Mouse (Mus musculus) lung, postnatal 10 days (tissue): ENCODE measurements at regions not wholly inside any gene's neighbourhood (a gene's known extent, or its start where the extent isn't known, plus 50 kb on each side); places are given as distances from the start of the nearest gene placed in this dataset.

Experiments
- DNase-seq: peaks from one replicate; pipeline ENCODE4 v3.0.0; 2021

DNA sequence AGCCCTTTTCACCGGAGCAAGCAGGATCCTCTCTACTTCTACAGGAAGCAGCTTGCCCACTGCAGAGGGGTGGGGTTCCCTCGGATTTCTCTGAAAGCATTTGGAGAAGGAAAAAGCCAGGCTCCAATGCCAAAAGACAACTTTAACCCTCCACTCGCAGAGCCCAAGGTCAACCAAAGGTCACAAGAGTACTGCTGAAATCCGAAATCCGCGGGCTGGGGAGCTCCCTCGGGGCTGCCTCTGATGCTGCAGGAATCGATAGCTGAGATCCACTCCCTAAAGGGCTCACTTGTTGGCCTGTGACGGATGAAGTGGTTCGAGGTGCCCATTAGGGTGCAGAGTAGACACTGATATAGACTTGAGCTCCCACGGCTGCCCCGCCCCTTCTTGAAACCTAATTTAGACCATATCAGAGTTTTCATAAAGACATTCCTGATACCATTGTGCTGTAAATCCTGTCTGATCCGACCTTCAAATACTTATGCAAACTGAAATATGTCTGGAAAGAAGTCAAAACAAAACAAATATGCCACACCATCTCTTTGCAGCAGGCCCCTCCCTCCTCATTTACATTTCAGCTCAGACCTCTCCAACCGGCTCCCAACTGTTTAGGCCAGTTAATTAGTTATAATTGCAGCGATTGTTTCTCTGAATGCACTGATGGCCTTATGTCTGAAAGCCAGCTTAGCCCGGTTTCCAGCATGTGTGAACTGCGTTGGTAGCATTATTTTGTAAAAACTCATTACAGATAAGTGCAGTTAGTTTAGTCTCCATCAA lies 170.8 kb upstream of the Map3k1 start:
- DNase-seq, result peak; percentile 40

DNA sequence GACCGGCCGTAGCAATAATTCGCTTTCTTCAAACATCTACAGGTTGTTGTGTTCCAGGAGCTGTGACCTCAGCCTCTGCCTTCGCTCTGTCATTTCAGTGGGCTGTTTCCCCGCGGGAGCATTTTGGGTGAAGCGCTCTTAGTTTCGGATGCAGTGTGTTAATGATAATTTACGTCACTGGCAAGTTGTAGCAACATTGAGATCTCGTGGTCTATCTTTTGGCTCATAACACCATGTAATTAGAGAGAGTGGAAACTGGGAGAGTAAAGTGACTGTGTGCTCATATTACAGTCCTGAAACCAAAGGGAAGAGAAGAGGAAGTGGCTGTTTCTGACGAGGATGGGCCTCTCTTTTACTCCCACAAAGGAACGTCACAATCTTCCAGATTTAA lies 171.4 kb upstream of the Map3k1 start:
- no peak for DNase-seq

DNA sequence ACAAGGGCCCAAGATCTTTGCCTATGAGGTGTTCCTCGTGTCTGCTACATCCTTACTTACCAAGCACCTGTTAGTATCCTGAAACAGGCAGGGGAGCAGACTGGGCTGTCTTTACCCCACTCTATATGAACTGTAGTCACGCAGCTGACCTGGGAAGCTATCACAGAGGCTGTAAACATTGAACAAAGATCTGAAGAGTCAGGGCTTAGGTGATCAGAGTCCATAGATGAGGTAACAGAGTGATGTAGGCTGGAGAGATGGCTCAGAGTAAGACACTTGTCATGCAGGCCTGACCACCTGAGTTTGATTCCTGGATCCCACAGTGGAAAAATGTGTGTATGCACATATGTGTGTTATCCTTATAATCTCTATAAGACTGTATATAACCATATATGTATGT lies 172.3 kb upstream of the Map3k1 start:
- DNase-seq, result no peak

DNA sequence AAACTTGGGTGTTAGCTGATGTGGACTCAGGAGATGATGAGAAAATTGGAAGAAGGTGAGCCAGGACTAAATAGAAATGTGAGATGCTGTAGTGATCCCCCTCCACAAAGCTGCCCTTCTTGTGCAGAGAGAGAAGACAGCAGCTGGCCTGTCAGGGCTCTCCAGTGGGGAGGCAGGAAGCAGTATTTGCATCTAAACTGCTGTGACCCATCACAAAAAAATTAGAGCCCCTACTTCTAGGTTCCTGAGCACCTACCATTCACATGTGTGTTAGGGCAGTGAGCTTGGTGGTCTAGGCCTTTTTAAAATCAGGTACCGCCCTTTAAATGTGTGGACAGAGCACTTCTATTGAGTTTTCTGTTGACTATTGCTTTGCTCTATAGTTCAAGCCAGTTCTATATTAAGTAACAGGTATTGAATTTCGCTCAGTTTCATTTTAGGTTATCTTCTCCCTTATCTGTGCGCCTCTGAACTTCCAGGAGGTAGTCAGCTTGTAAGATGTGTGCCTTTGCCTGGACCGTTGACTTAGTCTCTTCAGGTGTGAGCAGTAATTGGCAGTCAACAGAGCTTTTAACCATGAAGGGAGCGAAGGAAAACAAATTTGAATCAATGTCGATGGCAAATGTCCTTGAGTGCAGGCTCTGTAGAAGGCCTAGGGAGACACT lies 174.1 kb upstream of the Map3k1 start:
- no peak for DNase-seq

DNA sequence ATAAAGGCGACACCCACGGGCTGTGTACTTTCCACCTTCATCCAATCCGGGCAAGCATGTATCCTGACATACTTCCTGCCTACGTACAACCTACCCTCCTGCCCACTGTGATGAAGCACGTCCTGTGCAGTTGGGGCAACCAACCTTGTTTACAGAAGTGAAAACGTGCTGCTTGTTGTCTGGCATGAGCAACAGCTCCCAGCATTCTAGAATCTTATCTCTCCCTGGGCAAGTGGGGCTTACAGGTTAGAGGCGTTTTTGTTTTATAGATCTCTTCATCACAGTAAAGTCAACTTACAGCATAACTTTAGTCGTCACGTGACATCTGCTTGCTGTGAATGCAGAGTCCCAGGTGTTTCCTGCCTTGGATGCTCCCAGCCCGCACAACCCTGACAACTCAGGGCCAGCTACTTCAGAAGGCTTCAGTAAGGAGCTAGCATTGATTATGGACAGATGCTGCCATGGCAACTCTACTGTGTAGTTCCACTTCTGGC lies 175.3 kb upstream of the Map3k1 start:
- no peak for DNase-seq

DNA sequence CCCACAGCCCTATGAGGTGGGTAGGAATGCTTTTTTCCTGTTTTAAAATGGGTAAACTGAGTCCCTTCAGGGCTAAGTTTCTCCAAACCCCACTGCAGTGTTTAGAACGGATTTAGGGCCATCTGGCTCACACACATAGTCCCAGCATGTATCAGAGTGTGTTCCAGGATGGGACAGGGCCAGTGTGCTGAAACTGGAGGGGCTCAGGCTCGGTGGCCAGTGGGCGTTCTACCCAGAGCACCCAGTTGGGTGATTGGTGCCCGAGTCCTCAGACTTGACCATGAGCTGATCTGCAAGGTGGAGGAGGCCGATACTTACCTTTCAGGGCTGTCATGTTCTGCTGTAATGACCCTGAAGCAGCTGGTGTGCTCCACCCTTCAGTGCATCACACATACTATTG lies 176.6 kb upstream of the Map3k1 start:
- DNase-seq, result no peak

DNA sequence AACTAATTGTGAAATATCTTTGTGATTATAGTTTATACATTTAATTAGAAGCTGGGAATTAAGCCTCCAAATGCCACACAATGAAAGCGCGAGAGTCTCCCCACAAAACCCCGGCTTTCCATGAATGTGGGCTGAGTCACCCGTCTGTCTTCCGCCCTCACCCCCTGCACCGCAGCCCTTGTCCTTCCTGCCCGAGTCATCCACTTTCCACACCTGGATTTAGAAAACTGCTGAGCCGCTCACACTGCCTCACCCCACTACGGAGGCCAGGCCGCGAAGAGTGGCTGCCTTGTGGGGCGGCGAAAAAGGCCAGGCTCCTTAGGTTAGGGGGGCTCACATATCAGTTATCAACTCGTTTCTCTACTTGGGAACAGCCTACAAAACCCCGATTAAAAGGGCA lies 177.9 kb upstream of the Map3k1 start:
- no peak for DNase-seq

DNA sequence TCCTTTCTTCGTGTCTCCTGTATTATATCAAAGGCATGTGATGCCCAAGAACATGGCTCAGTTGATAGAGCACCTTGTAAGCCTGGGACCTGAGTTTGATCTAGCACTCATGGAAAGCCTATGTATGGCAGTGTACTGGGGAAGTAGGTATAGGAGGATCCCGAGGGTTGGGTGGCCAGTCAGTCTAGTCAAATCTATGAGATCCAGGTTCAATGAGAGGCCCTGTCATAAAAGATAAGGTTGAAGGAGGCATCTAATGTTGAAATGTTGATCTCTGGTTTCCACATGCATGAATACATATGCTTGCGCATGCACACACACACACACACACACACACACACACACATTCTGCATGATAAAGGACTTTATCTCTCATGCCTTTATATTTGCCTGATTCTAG lies 178.6 kb upstream of the Map3k1 start:
- no peak for DNase-seq

DNA sequence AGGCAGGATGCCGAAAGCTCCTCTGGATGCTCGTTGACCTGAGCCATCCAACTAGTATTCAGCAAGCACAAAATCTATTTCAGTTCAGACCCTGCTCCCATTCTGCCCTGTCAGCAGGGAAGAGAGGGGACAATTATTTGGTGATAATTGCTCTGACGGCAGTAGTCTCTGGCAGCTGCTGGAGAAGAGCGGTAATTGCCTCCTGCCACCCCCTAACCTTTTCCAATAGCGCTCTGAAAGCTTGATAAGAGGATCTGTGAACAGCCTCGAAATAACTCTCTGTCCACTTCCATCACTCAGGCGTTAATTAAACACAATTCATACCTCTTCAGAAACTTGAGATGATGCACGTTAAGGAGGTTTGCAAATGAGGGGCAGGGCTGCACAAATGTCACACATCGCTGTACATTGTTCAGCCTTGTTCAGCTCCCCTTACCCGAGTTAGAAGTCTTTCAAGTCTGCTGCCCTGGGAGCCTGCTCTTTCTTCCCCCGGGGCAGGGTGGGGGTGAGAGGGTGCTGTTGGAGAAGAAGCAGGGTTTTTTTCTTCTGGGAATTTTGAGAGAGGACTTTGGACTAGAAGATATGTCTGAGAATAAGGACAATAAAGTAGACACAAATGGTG lies 182.2 kb upstream of the Map3k1 start:
- DNase-seq, result no peak

DNA sequence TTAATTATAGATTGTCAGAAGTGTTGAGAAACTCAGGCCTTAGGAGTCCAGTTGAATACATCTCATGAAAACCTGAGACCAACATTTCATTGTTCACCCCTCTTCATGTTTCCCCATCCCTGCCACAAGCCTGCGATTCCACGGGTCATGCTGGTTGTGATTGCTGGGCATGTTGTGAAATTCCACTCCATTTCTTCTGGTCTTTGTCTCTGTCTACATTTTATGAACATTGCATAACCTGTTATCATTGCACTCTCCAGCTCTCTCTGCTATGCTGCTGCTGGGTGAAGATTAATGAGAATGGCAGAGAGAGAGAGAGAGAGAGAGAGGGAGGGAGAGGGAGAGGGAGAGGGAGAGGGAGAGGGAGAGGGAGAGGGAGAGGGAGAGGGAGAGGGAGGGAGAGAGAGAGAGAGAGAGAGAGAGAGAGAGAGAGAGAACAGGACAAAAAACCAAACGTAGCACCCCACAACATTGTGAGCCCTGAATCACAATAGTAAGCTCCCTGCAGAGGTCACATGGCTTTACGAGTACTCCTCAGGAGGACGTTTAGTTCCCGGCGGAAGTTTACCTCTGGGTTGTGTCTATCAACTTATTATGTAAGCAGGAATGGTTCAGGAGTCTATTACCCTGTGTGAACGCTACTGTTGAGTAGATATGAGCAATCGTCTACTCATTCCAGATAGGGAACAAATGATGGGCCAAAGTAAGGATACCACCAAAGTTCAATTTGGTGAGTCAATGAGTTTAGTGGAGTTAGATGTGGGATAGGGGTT lies 183.5 kb upstream of the Map3k1 start:
- no peak for DNase-seq

DNA sequence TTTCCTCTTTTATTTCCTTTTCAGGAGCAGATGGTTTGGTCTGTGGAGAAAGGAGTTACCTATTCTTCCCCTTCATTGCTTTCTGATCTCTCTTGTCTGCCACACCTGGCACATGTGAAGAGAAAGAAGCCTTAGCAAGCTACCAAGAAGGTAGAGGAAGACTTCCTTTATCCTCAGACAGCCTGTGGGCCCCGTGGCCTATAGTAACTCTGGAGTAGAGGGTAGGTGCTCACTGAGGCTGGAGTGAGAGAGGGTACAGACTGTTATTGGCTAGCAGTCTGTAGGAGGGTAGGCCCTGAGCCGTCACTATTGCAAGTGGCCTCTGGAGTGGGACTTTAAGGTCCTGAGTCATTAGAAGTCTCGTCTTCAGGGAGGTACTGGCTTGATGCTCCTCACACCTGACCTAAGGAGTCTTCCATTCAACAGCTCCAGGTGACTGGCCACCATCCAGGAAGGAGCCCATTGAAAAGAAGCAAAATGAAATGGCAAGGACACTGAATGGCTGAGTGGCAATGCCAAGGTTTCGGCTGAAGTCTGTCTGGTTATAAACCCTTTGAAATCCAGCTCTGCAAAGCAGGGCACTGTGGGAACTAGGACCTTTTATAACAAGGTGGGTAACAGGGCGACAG lies 186.2 kb upstream of the Map3k1 start:
- DNase-seq, result no peak

DNA sequence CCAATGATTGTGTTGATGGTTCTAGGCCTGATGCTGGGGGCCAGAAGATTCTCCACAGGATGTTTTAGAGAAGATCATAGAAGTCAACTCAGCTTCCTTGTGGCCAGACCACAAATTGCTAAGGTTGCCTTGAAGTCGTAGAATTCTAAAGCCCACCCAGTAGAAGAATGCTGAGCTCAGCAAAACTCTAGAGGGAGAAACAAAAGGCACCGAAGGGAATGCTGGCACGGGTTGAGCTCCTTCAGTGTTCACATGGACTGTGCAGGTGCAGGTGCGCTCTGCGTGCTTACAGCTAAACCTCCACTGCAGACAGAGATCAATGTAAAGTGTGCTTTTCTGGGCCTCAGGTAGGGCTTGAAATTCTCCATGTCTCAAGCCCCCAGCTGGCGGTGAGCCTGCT lies 186.9 kb upstream of the Map3k1 start:
- no peak for DNase-seq

DNA sequence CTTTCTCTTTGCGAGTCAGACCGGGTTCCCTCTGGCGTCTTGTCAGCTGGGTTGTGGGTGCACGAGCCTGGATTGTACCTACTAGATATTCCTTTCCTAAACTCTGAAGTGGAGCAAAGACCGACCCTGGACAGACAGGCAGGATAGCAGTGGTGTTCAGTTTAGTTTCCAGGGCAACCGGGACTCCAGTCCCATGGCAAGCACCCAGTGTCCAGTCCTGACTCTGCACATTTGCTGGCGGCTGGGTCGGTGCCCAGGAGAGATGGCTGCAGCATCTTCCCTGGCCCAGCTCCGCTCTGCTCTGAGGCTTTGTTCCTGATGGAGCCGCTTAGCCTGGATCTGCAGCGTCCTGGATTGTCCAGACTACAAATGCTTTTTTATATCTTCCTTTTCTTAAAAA lies 188.1 kb upstream of the Map3k1 start:
- DNase-seq, result peak; percentile 79

DNA sequence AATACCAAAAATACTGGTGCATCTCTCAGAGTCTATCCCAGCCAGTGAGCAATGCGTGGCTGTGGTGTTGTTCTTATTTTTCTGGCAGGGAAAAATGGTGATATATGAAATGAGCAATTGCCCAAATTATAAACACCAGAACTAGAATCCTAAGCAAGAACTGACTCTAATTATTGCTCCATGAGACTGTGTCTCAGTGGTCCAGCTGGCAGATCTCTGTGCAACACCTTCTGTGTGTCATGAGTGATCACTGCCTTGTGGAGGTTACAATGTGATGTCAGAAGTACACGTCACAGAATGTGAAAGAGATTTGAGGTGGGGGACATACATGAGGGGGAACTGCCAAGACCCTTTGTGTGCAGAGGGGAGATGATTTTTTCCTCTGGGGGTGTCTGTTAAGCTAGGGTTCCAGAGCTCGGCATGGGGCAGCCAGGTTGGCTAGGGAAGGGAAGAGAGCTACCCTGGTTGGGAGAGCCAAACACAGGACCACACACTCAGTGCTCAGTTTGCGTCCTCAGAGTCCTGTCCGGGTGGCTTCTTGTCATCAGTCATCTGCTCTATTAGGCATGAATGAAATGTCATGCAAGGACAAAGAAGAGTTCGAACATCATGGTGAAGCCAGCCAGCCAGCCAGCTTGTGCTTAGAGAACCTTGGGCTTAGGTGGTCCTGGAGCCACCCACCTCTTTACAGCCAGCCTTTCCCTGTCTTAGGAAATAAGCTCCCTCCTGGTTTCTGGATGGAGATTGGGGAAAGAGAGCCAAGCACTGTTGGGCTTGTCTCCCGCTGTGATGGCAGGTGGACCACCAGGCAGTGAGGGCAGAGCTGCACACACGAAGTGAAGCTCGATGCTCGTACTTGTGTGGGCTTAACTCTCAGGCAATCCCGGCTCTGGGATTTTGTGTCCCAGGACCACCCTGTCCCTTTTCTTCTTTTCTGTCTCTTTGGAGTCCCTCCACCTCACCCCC lies 189.5 kb upstream of the Map3k1 start:
- no peak for DNase-seq

DNA sequence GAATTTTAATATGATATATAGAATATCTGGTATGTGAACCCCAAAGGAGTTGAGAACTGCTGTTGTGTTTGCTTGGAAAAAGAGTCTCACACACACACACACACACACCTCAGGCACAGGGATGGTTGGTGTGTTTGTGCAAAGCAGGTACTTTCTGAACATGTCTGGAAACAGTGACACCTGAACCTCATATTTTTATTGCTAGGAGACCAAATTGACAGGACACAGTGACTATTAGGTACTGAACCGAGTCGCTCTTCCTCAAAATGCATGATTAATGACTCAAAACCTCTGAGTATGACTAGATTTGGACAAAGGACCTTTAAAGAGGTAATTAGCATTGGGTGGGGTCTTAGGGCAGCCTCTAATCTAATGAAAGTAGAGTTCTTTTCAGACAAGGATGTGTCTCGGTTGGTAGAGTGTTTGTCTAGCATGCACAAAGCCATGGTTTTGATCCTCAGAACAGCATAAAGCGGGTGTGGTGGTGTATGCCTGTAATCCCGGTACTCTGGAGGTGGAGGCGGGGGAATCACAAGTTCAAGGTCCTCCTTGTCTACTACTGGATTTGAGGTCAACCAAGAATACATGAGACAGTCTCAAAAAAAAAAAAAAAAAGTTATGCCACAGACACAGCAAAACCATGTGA lies 191.0 kb upstream of the Map3k1 start:
- DNase-seq, result no peak

DNA sequence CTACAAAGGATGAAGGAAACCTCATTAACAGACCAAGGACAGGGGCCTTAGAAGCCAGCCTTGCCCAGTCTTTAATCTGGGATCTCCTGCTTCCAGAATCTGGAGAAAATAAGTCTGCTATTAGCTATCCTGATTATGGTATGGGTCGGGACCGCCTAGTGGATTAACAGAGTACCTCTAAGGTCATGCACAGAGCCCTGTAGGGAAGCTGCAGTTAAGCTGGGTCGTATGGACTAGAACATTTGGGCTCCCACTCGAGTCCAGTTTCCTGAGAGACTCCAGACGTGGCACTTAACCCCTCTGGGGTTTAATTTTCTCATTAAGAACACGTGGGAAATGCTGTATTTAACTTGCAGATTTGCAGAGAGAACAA lies 191.5 kb upstream of the Map3k1 start:
- no peak for DNase-seq

DNA sequence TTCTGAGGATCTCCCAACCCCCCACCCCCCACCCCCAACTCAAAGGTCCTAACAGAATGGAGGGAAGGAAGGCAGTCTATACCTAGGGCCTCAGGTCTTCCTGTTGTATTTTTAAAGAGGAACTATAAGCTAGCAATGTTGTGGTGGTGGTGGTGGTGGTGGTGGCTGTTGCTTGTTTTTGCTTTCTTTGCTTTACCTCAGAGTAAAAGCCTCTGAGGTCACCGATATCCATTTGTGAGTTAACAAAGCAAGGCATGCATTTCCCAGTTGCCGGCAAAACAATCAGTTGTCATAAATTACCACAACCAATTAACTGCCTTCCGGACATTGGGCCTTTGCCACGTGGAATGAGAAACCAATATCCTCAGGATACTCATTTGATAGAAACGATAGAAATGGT lies 191.9 kb upstream of the Map3k1 start:
- DNase-seq, result no peak

DNA sequence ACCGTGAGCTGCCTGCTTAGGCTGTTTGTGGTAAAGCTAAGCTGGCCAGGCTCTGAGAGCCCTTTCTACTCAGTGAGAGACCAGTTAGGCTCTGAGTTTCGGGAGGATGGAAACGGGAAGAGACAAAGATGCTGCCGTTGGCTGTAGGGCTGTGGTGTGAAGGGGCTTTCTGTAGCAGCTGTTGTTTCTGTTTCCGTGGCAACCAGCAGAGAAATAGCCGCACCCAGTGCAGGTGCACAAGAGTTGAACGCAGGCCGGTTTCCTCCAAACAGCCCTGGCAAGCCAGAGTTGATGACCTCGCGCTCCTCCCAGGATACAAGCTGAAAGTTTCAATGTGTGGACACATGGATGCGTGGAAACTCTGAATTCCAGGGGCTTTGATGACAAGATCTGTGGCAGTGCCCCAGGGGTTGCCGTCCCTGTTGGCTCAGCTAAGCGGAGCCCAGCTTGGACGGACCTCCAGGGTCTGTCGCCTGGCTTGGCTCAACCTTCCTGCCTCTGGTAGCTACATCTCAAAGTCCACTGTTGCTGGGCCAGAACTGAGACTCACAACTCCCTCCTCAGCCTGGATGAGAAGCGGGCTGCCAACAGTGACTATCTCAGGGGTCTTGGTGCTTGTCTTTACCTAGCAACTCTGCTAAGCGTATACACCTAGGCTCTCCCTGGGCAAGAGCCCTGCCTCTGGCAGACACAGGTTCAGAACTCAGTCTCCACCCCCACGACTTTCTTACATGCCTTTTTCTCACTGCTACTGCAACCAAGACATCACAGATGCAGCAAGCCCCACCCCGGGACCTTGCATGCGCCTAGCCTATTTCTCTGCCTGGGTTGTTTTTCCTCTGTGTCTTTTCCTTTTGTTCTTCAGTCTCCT lies 192.6 kb upstream of the Map3k1 start:
- DNase-seq, result peak; percentile 61

DNA sequence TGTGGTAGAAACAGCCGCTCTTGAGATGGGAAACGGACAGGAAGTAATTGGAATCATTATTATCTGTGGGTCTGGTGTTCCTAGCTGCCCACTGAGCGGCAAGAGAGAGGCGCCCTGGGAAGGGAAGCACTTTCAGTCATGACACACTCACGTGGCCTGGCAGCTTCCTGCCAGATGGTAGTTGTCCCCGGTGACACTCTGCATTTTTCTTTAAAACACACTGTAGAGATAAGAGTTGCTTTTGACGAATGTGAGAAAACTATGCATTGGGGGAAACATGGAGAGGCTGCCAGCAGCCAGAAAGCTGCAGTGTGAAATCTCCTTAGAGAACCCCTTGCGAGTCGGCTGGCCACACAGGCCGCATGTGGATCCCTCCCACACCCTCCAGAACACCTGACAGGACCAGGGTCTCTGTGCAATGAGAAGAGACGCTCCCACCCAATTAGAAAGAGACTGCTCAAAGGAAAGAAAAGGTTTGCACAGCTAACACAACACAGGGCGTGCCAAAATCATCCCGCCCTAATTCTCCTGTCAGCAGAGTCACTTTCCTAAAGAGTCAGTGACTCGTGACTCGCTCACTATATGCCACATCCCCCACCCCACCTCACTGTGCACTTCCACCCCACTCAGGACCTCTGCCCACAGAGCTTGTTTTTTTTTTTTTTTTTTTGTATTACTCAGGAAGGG lies 194.0 kb upstream of the Map3k1 start:
- DNase-seq, result peak; percentile 78

DNA sequence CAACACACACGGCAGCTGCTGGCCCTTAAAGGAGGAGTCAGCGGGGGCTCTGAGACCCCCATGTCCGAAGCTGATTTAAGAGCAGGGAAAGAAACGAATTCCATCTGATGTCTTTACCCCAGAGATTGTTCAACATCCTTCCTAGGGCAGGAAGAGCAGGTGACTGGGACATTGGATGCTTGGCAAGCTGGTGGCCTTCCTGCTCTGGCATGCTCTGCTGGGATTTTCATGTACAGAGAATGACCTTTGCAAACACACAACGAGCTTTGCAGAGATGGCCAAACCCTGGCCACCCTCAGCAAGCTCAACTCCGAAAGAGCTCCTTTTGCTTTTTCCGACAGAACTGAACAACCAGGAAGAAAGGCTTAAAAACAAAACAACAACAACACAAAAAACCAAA lies 194.7 kb upstream of the Map3k1 start:
- DNase-seq, result no peak
